8 mouse cellular contexts compared by ENCODE assay signal in genomic region chr4:93335118-93336003, GRCm38 (mm10). TPM values are rescaled to one million over a fixed set of nuclear protein-coding genes. Genes with fewer than 3 reads are reported as not detected.
DNase-seq lines count a peak whose midpoint lies in the region; ATAC-seq and TF ChIP-seq lines count a peak whose summit lies in the region.

TSS of gene Tusc1 (minus strand) at chr4:93335511.

- H3K36me3 ChIP-seq in ES-E14 (ENCODE audit: control insufficient read depth, insufficient read depth, low read length, poor library complexity, severe bottlenecking), result no peaks in the 10 kb centered on the region
- no peaks in the 10 kb centered on the region for H3K36me3 ChIP-seq in forebrain, embryonic 15.5 days
- no peaks in the 10 kb centered on the region for H3K36me3 ChIP-seq in neural tube, embryonic 14.5 days (ENCODE audit: control insufficient read depth, insufficient read depth, low read length)
- H3K36me3 ChIP-seq in thymus, adult 2 months (ENCODE audit: control insufficient read depth, insufficient read depth, low read length), result no peaks in the 10 kb centered on the region

- in situ Hi-C loops in ES-E14 (cut with MboI; ENCODE audit: low sequenced_read_pairs in 2 of 2, unreplicated experiment in 2 of 2), result no loop called here

- peaks cover 0 to 3% of the 10 kb centered on the region in 2 experiments; a peak in 1 of 4 replicates for H3K4me1 ChIP-seq in ES-E14 (ENCODE audit: control insufficient read depth in 2 of 2, insufficient read depth in 2 of 2, low read length in 2 of 2, poor library complexity in 1 of 2)
- H3K4me1 ChIP-seq in forebrain, embryonic 15.5 days, result peaks cover 3% of the 10 kb centered on the region; the same call in 1 of the 2 replicates
- H3K4me1 ChIP-seq in neural tube, embryonic 14.5 days (ENCODE audit: control insufficient read depth, insufficient read depth, low read length), result no peaks in the 10 kb centered on the region
- H3K4me1 ChIP-seq in thymus, adult 2 months (replicated peaks; ENCODE audit: control insufficient read depth, insufficient read depth, low read length), result peaks cover 4% of the 10 kb centered on the region

- no peaks in the 10 kb centered on the region for H3K27me3 ChIP-seq in forebrain, embryonic 15.5 days
- H3K27me3 ChIP-seq in neural tube, embryonic 14.5 days (ENCODE audit: control insufficient read depth, insufficient read depth, low read length), result no peaks in the 10 kb centered on the region
- H3K27me3 ChIP-seq in thymus, adult 2 months (ENCODE audit: control insufficient read depth, insufficient read depth, low read length), result no peaks in the 10 kb centered on the region

- peak; percentile 93 for ATAC-seq in forebrain, embryonic 15.5 days (replicated peaks)
- ATAC-seq in neural tube, embryonic 14.5 days (ENCODE audit: low read depth), result peak; percentile 92

- no peak for DNase-seq in ES-E14 (ENCODE audit: low read depth, low spot score)
- DNase-seq in cerebellum, adult 11 months, result peak; percentile 78
- DNase-seq in heart, postnatal 25 days (ENCODE audit: low spot score), result peak; percentile 71
- peak; percentile 62 to 73 for DNase-seq in layer of hippocampus, adult 18-20 months (ENCODE audit: low spot score in 2 of 2)
- DNase-seq in lung, adult 18-20 months, result peak; percentile 83 to 86
- peak; percentile 56 for DNase-seq in thymus, adult 2 months

- H3K4me3 ChIP-seq in ES-E14 (ENCODE audit: insufficient read depth in 1 of 2, low read depth in 1 of 2, low read length in 2 of 2, poor library complexity in 1 of 2, severe bottlenecking in 1 of 2), result peak within 1 kb of the TSS; percentile 72 to 76
- H3K4me3 ChIP-seq in forebrain, embryonic 15.5 days, result peak within 1 kb of the TSS; percentile 88
- peak within 1 kb of the TSS; percentile 82 for H3K4me3 ChIP-seq in neural tube, embryonic 14.5 days (ENCODE audit: low read depth, low read length)
- peak within 1 kb of the TSS; percentile 95 for H3K4me3 ChIP-seq in thymus, adult 2 months (ENCODE audit: control insufficient read depth, insufficient read depth, low read length)

- 0 out of 2 replicates have a peak, but pooled peaks have one; percentile 29 for TF ChIP-seq POLR2A in thymus, adult 2 months (IDR thresholded peaks at IDR 0.05; ENCODE audit: control insufficient read depth, extremely low read depth, insufficient read depth, low read length, poor library complexity)

- H3K9me3 ChIP-seq in ES-E14 (ENCODE audit: control insufficient read depth, insufficient read depth, low read depth, low read length), result no peaks in the 10 kb centered on the region
- no peaks in the 10 kb centered on the region for H3K9me3 ChIP-seq in forebrain, embryonic 15.5 days
- H3K9me3 ChIP-seq in neural tube, embryonic 14.5 days (ENCODE audit: control insufficient read depth, low read length), result no peaks in the 10 kb centered on the region

- WGBS in forebrain, embryonic 15.5 days, result under 1% methylated on average over 88 of the region's 97 CpGs
- WGBS in neural tube, embryonic 14.5 days, result under 1% methylated on average over 79 of the region's 97 CpGs
- WGBS in thymus, adult 2 months, result 4% methylated on average over 93 of the region's 97 CpGs

- peak within 1 kb of the TSS; percentile 63 for H3K27ac ChIP-seq in ES-E14 (ENCODE audit: insufficient read depth, low read depth, low read length, poor library complexity, severe bottlenecking)
- peak within 1 kb of the TSS; percentile 93 for H3K27ac ChIP-seq in forebrain, embryonic 15.5 days (replicated peaks)
- H3K27ac ChIP-seq in neural tube, embryonic 14.5 days (ENCODE audit: low read depth, low read length), result peak within 1 kb of the TSS; percentile 97
- no peak within 1 kb of the TSS for H3K27ac ChIP-seq in thymus, adult 2 months (ENCODE audit: control insufficient read depth, insufficient read depth, low read length)

- H3K4me2 ChIP-seq in forebrain, embryonic 15.5 days (replicated peaks), result peak within 1 kb of the TSS; percentile 82
- peak within 1 kb of the TSS; percentile 82 for H3K4me2 ChIP-seq in neural tube, embryonic 14.5 days (ENCODE audit: low read depth, low read length)

- TF ChIP-seq CTCF in thymus, adult 2 months (IDR thresholded peaks at IDR 0.05; ENCODE audit: borderline replicate concordance, control insufficient read depth, extremely low read depth, insufficient read depth, low read length, poor library complexity), result no peak

- H3K9ac ChIP-seq in ES-E14 (ENCODE audit: insufficient read depth, low read depth, low read length, poor library complexity, severe bottlenecking), result peak within 1 kb of the TSS; percentile 88
- peak within 1 kb of the TSS; percentile 85 for H3K9ac ChIP-seq in forebrain, embryonic 15.5 days (replicated peaks)
- H3K9ac ChIP-seq in neural tube, embryonic 14.5 days (replicated peaks; ENCODE audit: low read depth, low read length), result peak within 1 kb of the TSS; percentile 94

- intact Hi-C loops in heart, postnatal 25 days (cut with DNase I), result no loop called here

TF ChIP-seq in ES-E14, 5 proteins besides CTCF, POLR2A, EP300 and RAD21:
- TF ChIP-seq HCFC1 (IDR thresholded peaks at IDR 0.05; ENCODE audit: borderline replicate concordance, insufficient read depth, low read length) (no peak), ZNF384 (IDR thresholded peaks at IDR 0.05; ENCODE audit: low read depth, low read length) (no peak), MAFK (IDR thresholded peaks at IDR 0.05; ENCODE audit: insufficient read depth, low read depth, low read length) (no peak), CHD2 (IDR thresholded peaks at IDR 0.05; ENCODE audit: low read depth, low read length) (no peak), ZC3H11A (IDR thresholded peaks at IDR 0.05; ENCODE audit: borderline replicate concordance, low read depth, low read length) (no peak)
TF ChIP-seq in ES-E14: peak in this region for 0.

RNA-seq across cellular contexts. Expression of gene Tusc1, which starts in this region (rescaled TPM):
- total RNA-seq in ES-E14 (2012; rRNA removed), result 0.90 and 0.98 TPM in 2 replicates
- polyA plus RNA-seq in forebrain, embryonic 15.5 days (2015; fragmentation: Nextera tagmentation; extraction: Ambion mirVana), result 7.7 and 7.9 TPM in 2 replicates
- 1 to 10 TPM; 3.8 to 4.9 TPM for total RNA-seq in heart, postnatal 25 days (2021)
- total RNA-seq in layer of hippocampus, adult 18-20 months (2021), result 10 to 100 TPM; 10.9 to 12.0 TPM
- polyA plus RNA-seq in neural tube, embryonic 14.5 days (2014; fragmentation: Nextera tagmentation; extraction: Ambion mirVana), result 16.4 and 17.1 TPM in 2 replicates
- polyA plus RNA-seq in thymus, adult 2 months (2012; rRNA removed), result 5.6 and 7.6 TPM in 2 replicates
